Mouse (Mus musculus) megakaryocyte-erythroid progenitor cell, adult 5-6 weeks (primary cell): ENCODE data around the gene Aktip. TPM values are rescaled to one million over a fixed set of nuclear protein-coding genes. Genes with fewer than 3 reads are reported as not detected.
A peak's percentile ranks its signal among the peaks of the same experiment; 100 is the strongest.

Source experiments
- ATAC-seq: replicated peaks from 2 replicates; pipeline ENCODE4 v1.8.0; 2016; ENCODE audit warnings: mild to moderate bottlenecking, inconsistent platforms; ENCODE audit not compliant: severe bottlenecking, poor library complexity, low FRiP score, low TSS enrichment
- total RNA-seq, 2 experiments: library from RNA; stranded (forward) in 1 of 2; stranded (reverse) in 1 of 2; fragments of 200-1000, 215-1000 nt in 1 of 2; fragments of >200 nt in 1 of 2; fragmentation: Nextera tagmentation in 1 of 2; gene quantifications; 2 replicates each; pipeline ENCODE4 v1.2.3; 2014 to 2017

Gene Aktip
- total RNA-seq, 2 experiments from 2014 or later: 1.2 to 4.1 TPM

DNA sequence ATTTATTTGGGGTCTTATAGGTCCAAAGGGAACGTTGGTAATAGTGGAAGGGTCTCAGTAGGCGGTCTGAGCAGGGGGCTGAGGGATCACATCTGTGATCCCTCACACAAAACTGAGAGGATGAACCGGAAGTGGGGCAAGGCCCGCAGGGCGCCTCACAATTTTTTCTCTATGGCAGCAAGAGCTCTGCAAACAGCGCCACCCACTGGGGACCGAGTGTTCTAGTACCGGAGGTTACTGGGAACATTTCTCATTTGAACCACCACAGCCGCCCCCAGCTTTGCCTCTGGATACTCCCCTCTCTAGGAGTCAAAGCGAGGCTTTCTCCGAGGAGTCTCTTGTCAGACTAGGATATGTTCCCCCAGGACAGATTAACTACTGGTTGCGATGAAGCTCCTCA lies 3.1 kb downstream of the Aktip start:
- 0 out of 2 replicates have a peak, but pooled peaks have one; percentile 31 for ATAC-seq

DNA sequence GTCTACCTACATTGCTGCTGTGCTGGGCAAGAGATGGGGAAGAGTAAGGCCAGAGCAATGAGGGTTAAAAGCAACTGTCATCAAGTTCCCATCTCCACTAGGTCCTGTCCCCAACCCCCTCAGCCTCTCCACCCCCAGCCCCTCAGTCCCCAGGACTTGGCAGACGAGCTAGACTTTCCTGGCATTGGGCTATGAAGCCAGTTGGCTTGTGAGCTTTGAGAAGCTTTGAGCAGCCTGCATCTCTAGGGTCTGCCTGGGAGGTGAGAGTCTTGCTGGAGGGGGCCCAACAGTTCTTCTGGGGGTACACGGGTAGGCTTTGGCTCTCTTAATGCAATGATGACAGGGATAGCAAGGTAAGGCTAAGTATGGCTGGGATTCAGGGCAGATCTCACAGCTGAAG lies 5.7 kb downstream of the Aktip start:
- ATAC-seq: no peak

- no peak for ATAC-seq
Measured at GRCm38 (mm10) chr8:91192941-91193340, 6.8 kb downstream of the Aktip start.

GRCm38 (mm10) chr8:91190816-91191340 lies 8.9 kb downstream of the Aktip start:
- ATAC-seq: peak; percentile 93

DNA sequence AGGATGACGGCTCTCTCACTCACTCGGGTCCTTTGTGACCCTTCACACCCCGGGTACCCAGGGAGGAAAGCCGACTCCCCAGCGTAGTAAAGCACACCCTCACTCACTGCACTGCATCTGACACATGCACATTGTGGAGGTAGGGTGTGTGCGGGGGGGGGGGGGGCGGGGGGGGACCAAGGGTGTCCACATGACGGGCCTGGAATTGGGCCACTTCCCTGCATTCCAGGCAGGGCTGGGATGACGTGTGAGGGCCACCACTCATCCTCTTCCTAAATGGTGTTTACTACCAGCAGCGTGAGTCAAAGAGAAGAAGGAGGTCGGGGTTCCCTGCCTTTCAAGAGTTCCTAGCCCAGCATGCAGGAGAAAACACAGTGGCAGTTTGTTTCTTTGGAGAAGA lies 11.6 kb downstream of the Aktip start:
- ATAC-seq: no peak

DNA sequence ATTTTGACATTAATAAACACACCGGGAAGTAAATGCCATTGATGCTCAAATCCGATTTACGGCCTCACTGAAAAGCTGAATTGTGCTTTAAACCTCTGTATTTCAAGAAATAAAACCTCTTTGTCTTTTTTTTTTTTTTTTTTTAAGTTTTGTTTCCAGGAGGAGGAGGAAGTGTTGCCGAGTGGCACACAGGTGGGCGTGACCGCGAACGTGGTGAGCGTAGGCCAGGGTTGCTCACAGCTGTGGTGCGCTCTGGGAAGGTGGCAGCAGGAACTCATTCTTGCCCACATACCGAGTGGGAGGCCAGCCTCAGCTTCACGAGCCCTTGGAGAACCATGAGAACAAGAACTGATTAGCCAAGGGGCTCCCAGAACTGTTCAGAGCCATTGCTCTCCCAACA lies 13.4 kb downstream of the Aktip start:
- no peak for ATAC-seq

DNA sequence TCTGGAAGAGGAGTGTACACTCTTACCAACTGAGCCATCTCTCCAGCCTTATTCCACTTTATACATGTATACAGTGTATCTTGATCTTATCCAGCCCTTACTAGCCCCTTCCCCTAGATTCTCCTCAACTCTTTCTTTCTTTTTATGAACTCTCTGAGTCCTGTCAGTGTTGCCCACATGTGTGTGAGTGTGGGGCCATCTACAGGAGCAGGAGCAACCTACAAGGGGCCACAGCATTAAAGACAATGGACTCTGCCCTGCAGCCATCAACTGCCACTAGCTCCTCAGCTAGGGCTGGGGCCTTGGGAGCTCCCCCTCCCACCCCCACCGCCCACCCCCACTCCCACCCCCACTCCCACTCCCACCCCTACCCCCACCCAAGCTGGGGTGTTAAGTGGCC lies 22.1 kb downstream of the Aktip start:
- ATAC-seq: no peak

GRCm38 (mm10) chr8:91176176-91176575 lies 23.6 kb downstream of the Aktip start:
- ATAC-seq: no peak

DNA sequence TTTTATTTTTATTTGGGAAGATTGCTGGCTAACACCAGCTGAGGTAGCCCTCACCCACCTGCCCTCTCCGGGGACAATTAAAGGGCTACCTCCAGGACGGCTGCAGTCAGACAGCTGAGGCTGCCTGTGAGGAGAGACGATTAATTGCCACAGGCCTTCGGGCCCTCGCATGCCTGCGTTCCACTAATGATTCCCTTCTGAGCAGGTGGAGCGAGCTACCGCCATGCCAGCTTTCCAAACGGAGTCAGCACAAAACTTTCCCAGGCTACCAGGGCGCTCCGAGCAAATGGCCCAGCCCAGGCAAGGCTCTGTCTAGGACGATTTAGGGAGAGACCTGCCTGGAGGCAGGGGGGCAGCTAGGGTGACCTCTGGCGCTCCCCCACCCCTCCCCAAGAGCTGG lies 28.2 kb downstream of the Aktip start:
- no peak for ATAC-seq

DNA sequence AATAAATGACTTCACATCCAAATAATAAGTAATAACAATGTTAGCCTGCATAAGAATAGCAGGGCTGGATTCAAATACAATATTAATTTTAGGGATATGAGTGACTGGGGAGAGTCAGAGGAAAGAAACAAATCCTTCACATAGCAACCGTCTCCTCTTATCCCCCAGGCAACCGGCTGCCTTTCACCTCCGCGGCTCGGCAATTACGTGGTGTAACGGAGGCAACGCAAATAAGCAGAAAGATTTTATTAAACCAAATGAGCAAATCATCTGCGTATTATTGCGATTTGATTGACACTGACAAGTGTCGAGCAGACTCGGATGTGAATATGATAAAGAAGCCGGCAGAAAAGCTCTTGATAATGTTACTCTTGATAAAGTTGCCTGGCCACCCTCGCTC lies 28.9 kb downstream of the Aktip start:
- no peak for ATAC-seq

GRCm38 (mm10) chr8:91170152-91170551 lies 29.6 kb downstream of the Aktip start:
- no peak for ATAC-seq

- ATAC-seq: no peak
Measured at GRCm38 (mm10) chr8:91159959-91160800, 39.6 kb downstream of the Aktip start.

GRCm38 (mm10) chr8:91158617-91159016 lies 41.2 kb downstream of the Aktip start:
- no peak for ATAC-seq

GRCm38 (mm10) chr8:91154564-91154963 lies 45.2 kb downstream of the Aktip start:
- ATAC-seq: peak; percentile 75

DNA sequence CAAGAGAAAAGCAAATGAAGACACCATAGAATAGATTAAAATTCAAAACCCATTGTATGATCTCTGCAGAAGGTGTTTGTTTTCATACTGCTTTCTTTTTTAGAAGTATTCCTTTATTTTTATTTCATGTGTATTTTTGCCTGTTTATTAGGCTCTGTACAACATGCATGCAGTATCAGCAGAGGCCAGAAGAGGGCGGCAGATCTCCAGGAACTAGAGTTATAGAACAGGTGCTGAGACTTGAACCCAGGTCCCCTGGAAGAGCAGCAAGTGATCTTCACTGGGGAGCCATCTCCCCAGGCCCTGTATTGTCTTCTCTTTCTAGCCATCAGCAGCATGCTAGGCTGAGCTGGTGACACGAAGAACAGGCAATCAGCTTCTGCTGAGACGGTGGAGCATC lies 45.9 kb downstream of the Aktip start:
- ATAC-seq: no peak

- ATAC-seq: no peak
Measured at GRCm38 (mm10) chr8:91151531-91151930, 48.2 kb downstream of the Aktip start.

- no peak for ATAC-seq
Measured at GRCm38 (mm10) chr8:91149298-91149697, 50.5 kb downstream of the Aktip start.

DNA sequence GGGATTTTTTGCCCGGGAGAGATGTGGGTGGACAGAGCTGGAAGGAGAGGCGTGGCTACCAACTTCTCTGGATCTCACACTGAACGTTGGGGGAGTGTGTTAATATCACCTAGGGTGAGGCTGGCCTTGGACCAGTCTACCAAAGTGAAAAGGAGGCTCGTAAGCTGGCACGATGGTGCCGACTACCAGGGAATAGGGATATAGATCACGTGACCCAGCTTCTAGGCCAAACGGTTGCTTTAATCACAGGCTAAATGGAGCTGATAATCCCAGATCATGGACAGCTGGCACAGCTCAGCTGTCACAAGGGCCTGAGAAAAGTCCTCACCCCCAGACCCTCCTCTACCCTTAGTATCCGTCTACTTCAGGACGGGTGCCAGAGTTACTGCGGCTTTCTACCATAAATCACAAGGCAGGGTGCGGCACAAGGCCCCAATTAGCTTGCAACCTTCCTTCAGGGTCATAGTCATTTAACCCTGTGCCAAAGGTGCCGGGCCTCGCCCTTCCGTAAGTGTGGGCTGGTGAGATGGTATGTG lies 51.1 kb downstream of the Aktip start:
- ATAC-seq: no peak

GRCm38 (mm10) chr8:91147715-91148114 lies 52.1 kb downstream of the Aktip start:
- peak; percentile 61; the same call in 1 of the 2 replicates for ATAC-seq

DNA sequence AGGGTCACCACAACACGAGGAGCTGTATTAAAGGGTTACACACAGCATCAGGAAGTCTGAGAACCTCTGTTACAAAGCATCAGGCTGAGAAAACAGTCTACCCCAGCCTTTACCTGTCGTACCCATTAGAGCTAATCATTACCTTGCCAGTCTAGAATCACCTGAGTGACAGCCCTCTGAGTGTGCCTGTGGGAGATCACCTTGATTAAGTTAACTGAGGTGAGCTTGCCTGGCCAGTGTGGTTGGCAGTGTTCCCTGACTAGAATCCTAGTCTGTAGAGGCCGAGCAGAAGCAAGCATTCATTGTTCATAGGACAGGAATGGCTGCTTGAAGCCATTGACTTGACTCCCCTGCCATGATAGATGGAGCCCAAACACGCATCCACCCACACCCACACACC lies 58.9 kb downstream of the Aktip start:
- ATAC-seq: no peak
